Mouse (Mus musculus) yolk sac, embryonic 10.5 days (tissue): ENCODE measurements around the gene Cdk10.

ENCODE experiments used
- DNase-seq: peaks from one replicate; pipeline ENCODE4 v3.0.0-alpha.2; 2017; ENCODE audit warnings: low spot score

Cdk10 gene

GRCm38 (mm10) chr8:123271901-123272300, 47.3 kb downstream of the Cdk10 start:
- peak; percentile 20 for DNase-seq

- DNase-seq, result no peak
Measured at GRCm38 (mm10) chr8:123274447-123274846, 49.8 kb downstream of the Cdk10 start.

GRCm38 (mm10) chr8:123275096-123275495, 50.5 kb downstream of the Cdk10 start:
- DNase-seq, result no peak

- no peak for DNase-seq
Measured at GRCm38 (mm10) chr8:123278445-123278844, 53.8 kb downstream of the Cdk10 start.

GRCm38 (mm10) chr8:123279828-123280227, 55.2 kb downstream of the Cdk10 start:
- DNase-seq, result no peak

- no peak for DNase-seq
Measured at GRCm38 (mm10) chr8:123280302-123281094, 55.9 kb downstream of the Cdk10 start.
